Mouse (Mus musculus) right cerebral cortex, postnatal 10 days (tissue): ENCODE measurements at regions not wholly inside any gene's neighbourhood (a gene's known extent, or its start where the extent isn't known, plus 50 kb on each side); places are given as distances from the start of the nearest gene placed in this dataset.
A peak's percentile ranks its signal among the peaks of the same experiment; 100 is the strongest.

Source experiments
- DNase-seq, 2 experiments: peaks; one replicate each; pipeline ENCODE4 v3.0.0; 2021; ENCODE audit warnings: low spot score in 2 of 2

- peak; percentile 60 to 70 for DNase-seq
These were observed 384.4 kb downstream of the Rapgef2 start for GRCm38 (mm10) chr3:78901838-78902484.

- DNase-seq, result no peak
These were observed 385.1 kb downstream of the Rapgef2 start for GRCm38 (mm10) chr3:78901016-78901837.

- no peak for DNase-seq
These were observed 386.7 kb downstream of the Rapgef2 start for GRCm38 (mm10) chr3:78899446-78900230.

GRCm38 (mm10) chr3:78889326-78889725, 397.0 kb downstream of the Rapgef2 start:
- no peak for DNase-seq

- no peak for DNase-seq
These were observed 401.6 kb downstream of the Rapgef2 start for GRCm38 (mm10) chr3:78884715-78885114.

- DNase-seq, result no peak
These were observed 402.3 kb downstream of the Rapgef2 start for GRCm38 (mm10) chr3:78884029-78884428.

- no peak for DNase-seq
These were observed 406.2 kb downstream of the Rapgef2 start for GRCm38 (mm10) chr3:78880072-78880471.

GRCm38 (mm10) chr3:78877323-78877722, 409.0 kb downstream of the Rapgef2 start:
- no peak for DNase-seq

- no peak for DNase-seq
These were observed 419.4 kb downstream of the Rapgef2 start for GRCm38 (mm10) chr3:78866896-78867295.

GRCm38 (mm10) chr3:78866083-78866726, 420.1 kb downstream of the Rapgef2 start:
- no peak for DNase-seq

- DNase-seq, result no peak
These were observed 423.3 kb downstream of the Rapgef2 start for GRCm38 (mm10) chr3:78863005-78863404.

GRCm38 (mm10) chr3:78846617-78847318, 439.5 kb downstream of the Rapgef2 start:
- no peak for DNase-seq

- no peak for DNase-seq
These were observed 445.1 kb downstream of the Rapgef2 start for GRCm38 (mm10) chr3:78841173-78841572.

- DNase-seq, result no peak
These were observed 449.5 kb downstream of the Rapgef2 start for GRCm38 (mm10) chr3:78836824-78837223.

- no peak for DNase-seq
These were observed 460.8 kb downstream of the Rapgef2 start for GRCm38 (mm10) chr3:78825505-78825904.

GRCm38 (mm10) chr3:78812425-78812824, 473.9 kb downstream of the Rapgef2 start:
- DNase-seq, result no peak

GRCm38 (mm10) chr3:78810431-78811152, 475.7 kb downstream of the Rapgef2 start:
- no peak for DNase-seq

GRCm38 (mm10) chr3:78803176-78803575, 483.1 kb downstream of the Rapgef2 start:
- DNase-seq, result no peak

GRCm38 (mm10) chr3:78795951-78796455, 490.3 kb downstream of the Rapgef2 start:
- peak; percentile 25 to 37 for DNase-seq

- no peak for DNase-seq
These were observed 493.8 kb downstream of the Rapgef2 start for GRCm38 (mm10) chr3:78792440-78793057.
